Mouse (Mus musculus): ENCODE results near the gene Rita1. TPM values are rescaled to one million over a fixed set of nuclear protein-coding genes. Genes with fewer than 3 reads are reported as not detected.
A peak's percentile ranks its signal among the peaks of the same experiment; 100 is the strongest.

Rita1 gene
- total and polyA plus RNA-seq, 3 experiments = 8.4 to 42.4 (median 9.5) TPM

- H3K36me3 ChIP-seq (replicated peaks) = peaks cover 23% of the 10 kb centered on the region
- no peaks in the 10 kb centered on the region for H3K27me3 ChIP-seq (ENCODE audit: insufficient read depth, low read length)
- DNase-seq (ENCODE audit: low spot score) (peak; percentile 37), ATAC-seq (ENCODE audit: extremely low read depth, insufficient number of reproducible peaks, low FRiP score, poor library complexity, severe bottlenecking) (no peak)
- H3K4me3 ChIP-seq (ENCODE audit: low read depth, low read length) = no peak overlapping the region
- no peaks in the 10 kb centered on the region for H3K9me3 ChIP-seq (replicated peaks)
- TF ChIP-seq POLR2AphosphoS5 (IDR thresholded peaks at IDR 0.05; ENCODE audit: insufficient replicate concordance, low read depth, low read length) (no peak), TAL1 (conservative IDR thresholded peaks at IDR 0.05; ENCODE audit: low read depth, low read length) (no peak), GATA2 (IDR thresholded peaks at IDR 0.05; ENCODE audit: borderline replicate concordance, low read depth, low read length) (no peak), CTCF (IDR thresholded peaks at IDR 0.05; ENCODE audit: low read depth, low read length) (peak; percentile 77), GATA1 (IDR thresholded peaks at IDR 0.05; ENCODE audit: borderline replicate concordance, low read length) (no peak)
- peaks cover 71% of the 10 kb centered on the region for H3K4me1 ChIP-seq (ENCODE audit: insufficient read depth, low read depth, low read length)
Measured at GRCm38 (mm10) chr5:120600946-120601668, 11.3 kb downstream of the Rita1 start.

- ATAC-seq (ENCODE audit: extremely low read depth, insufficient number of reproducible peaks, low FRiP score, poor library complexity, severe bottlenecking) = peak; percentile 86
Measured at GRCm38 (mm10) chr5:120599625-120600024, 12.8 kb downstream of the Rita1 start.

GRCm38 (mm10) chr5:120594485-120594884 is 17.9 kb downstream of the Rita1 start:
- H3K27me3 ChIP-seq (ENCODE audit: insufficient read depth, low read length) = no peaks in the 10 kb centered on the region
- ATAC-seq (ENCODE audit: extremely low read depth, insufficient number of reproducible peaks, low FRiP score, poor library complexity, severe bottlenecking) = no peak
- H3K4me1 ChIP-seq (ENCODE audit: insufficient read depth, low read depth, low read length) = peaks cover 65% of the 10 kb centered on the region

More at GRCm38 (mm10) chr5:120599625-120600024, 12.8 kb downstream of the Rita1 start:
- peak overlapping the region; percentile 55; the same call in 1 of the 2 replicates for H3K4me3 ChIP-seq (ENCODE audit: low read depth, low read length)
- TF ChIP-seq GATA2 (IDR thresholded peaks at IDR 0.05; ENCODE audit: borderline replicate concordance, low read depth, low read length) = no peak
- peak; percentile 23 for DNase-seq (ENCODE audit: low spot score)
- no peaks in the 10 kb centered on the region for H3K9me3 ChIP-seq (replicated peaks)
- H3K36me3 ChIP-seq (replicated peaks) = peaks cover 19% of the 10 kb centered on the region
- no peaks in the 10 kb centered on the region for H3K27me3 ChIP-seq (ENCODE audit: insufficient read depth, low read length)
- peaks cover 63% of the 10 kb centered on the region for H3K4me1 ChIP-seq (ENCODE audit: insufficient read depth, low read depth, low read length)

GRCm38 (mm10) chr5:120592141-120592540 is 20.2 kb downstream of the Rita1 start:
- H3K4me1 ChIP-seq (ENCODE audit: insufficient read depth, low read depth, low read length) = peaks cover 64% of the 10 kb centered on the region
- no peak for DNase-seq (ENCODE audit: low spot score)
- no peak overlapping the region for H3K4me3 ChIP-seq (ENCODE audit: low read depth, low read length)
- no peaks in the 10 kb centered on the region for H3K27me3 ChIP-seq (ENCODE audit: insufficient read depth, low read length)
- H3K36me3 ChIP-seq (replicated peaks) = peaks cover 2% of the 10 kb centered on the region
- peaks cover 5% of the 10 kb centered on the region; the same call in 1 of the 2 replicates for H3K9me3 ChIP-seq (replicated peaks)
- ATAC-seq (ENCODE audit: extremely low read depth, insufficient number of reproducible peaks, low FRiP score, poor library complexity, severe bottlenecking) = no peak
- peak; percentile 13; the same call in 1 of the 2 replicates for TF ChIP-seq CTCF (IDR thresholded peaks at IDR 0.05; ENCODE audit: low read depth, low read length)
- no peak for TF ChIP-seq TAL1 (conservative IDR thresholded peaks at IDR 0.05; ENCODE audit: low read depth, low read length)

More at GRCm38 (mm10) chr5:120594485-120594884, 17.9 kb downstream of the Rita1 start:
- peaks cover 2% of the 10 kb centered on the region for H3K36me3 ChIP-seq (replicated peaks)
- no peak for DNase-seq (ENCODE audit: low spot score)
- no peak overlapping the region for H3K4me3 ChIP-seq (ENCODE audit: low read depth, low read length)
- peaks cover 5% of the 10 kb centered on the region; the same call in 1 of the 2 replicates for H3K9me3 ChIP-seq (replicated peaks)
- TF ChIP-seq TAL1 (conservative IDR thresholded peaks at IDR 0.05; ENCODE audit: low read depth, low read length) = no peak
- no peak for TF ChIP-seq CTCF (IDR thresholded peaks at IDR 0.05; ENCODE audit: low read depth, low read length)
- TF ChIP-seq GATA2 (IDR thresholded peaks at IDR 0.05; ENCODE audit: borderline replicate concordance, low read depth, low read length) = no peak
- TF ChIP-seq GATA1 (IDR thresholded peaks at IDR 0.05; ENCODE audit: borderline replicate concordance, low read length) = no peak

- TF ChIP-seq CTCF (IDR thresholded peaks at IDR 0.05; ENCODE audit: low read depth, low read length) (peak; percentile 45), TAL1 (conservative IDR thresholded peaks at IDR 0.05; ENCODE audit: low read depth, low read length) (no peak)
- DNase-seq (ENCODE audit: low spot score) (no peak), ATAC-seq (ENCODE audit: extremely low read depth, insufficient number of reproducible peaks, low FRiP score, poor library complexity, severe bottlenecking) (no peak)
- Histone ChIP-seq H3K4me3 (ENCODE audit: low read depth, low read length) (no peak overlapping the region), H3K27me3 (ENCODE audit: insufficient read depth, low read length) (no peaks in the 10 kb centered on the region), H3K36me3 (replicated peaks) (peaks cover 11% of the 10 kb centered on the region), H3K4me1 (ENCODE audit: insufficient read depth, low read depth, low read length) (peaks cover 65% of the 10 kb centered on the region), H3K9me3 (replicated peaks) (peaks cover 5% of the 10 kb centered on the region; the same call in 1 of the 2 replicates)
Measured at GRCm38 (mm10) chr5:120590356-120591010, 21.9 kb downstream of the Rita1 start.

- H3K27me3 ChIP-seq (ENCODE audit: insufficient read depth, low read length) = no peaks in the 10 kb centered on the region
- peaks cover 70% of the 10 kb centered on the region for H3K4me1 ChIP-seq (ENCODE audit: insufficient read depth, low read depth, low read length)
- TF ChIP-seq GATA2 (IDR thresholded peaks at IDR 0.05; ENCODE audit: borderline replicate concordance, low read depth, low read length) (no peak), GATA1 (IDR thresholded peaks at IDR 0.05; ENCODE audit: borderline replicate concordance, low read length) (no peak), POLR2AphosphoS5 (IDR thresholded peaks at IDR 0.05; ENCODE audit: insufficient replicate concordance, low read depth, low read length) (no peak), TAL1 (conservative IDR thresholded peaks at IDR 0.05; ENCODE audit: low read depth, low read length) (no peak)
- H3K9me3 ChIP-seq (replicated peaks) = peaks cover 5% of the 10 kb centered on the region; the same call in 1 of the 2 replicates
- peak; percentile 90 for ATAC-seq (ENCODE audit: extremely low read depth, insufficient number of reproducible peaks, low FRiP score, poor library complexity, severe bottlenecking)
- H3K36me3 ChIP-seq (replicated peaks) = peaks cover 27% of the 10 kb centered on the region
- H3K4me3 ChIP-seq (ENCODE audit: low read depth, low read length) = peak within 1 kb of the TSS; percentile 84
- peak; percentile 98 for DNase-seq (ENCODE audit: low spot score)
Measured at GRCm38 (mm10) chr5:120588569-120589094, 23.8 kb downstream of the Rita1 start, which contains the start of the genes Tpcn1 and Iqcd. TSS of gene Tpcn1 (minus strand) at chr5:120588673. TSS of gene Iqcd (plus strand) at chr5:120589016.

Measured in G1E (cell line).